Mouse (Mus musculus): ENCODE data around the gene Meis1.

The Meis1 gene

GRCm38 (mm10) chr11:18874278-18875000 lies 144.3 kb downstream of the Meis1 start:
- Histone ChIP-seq H3K9me3 (ENCODE audit: low read length) (no peaks in the 10 kb centered on the region), H3K36me3 (ENCODE audit: insufficient read depth, low read length) (no peaks in the 10 kb centered on the region), H3K4me1 (replicated peaks; ENCODE audit: low read depth, low read length) (peaks cover 46% of the 10 kb centered on the region), H3K4me3 (replicated peaks; ENCODE audit: low read length) (no peak overlapping the region), H3K27me3 (ENCODE audit: insufficient read depth, low read length) (peaks cover 62% of the 10 kb centered on the region)
- TF ChIP-seq CTCF (conservative IDR thresholded peaks at IDR 0.05; ENCODE audit: low read length) = no peak
- TF ChIP-seq NANOG (IDR thresholded peaks at IDR 0.05; ENCODE audit: borderline replicate concordance, low read length) = no peak
- TF ChIP-seq POU5F1 (IDR thresholded peaks at IDR 0.05; ENCODE audit: borderline replicate concordance, low read length) = no peak

DNA sequence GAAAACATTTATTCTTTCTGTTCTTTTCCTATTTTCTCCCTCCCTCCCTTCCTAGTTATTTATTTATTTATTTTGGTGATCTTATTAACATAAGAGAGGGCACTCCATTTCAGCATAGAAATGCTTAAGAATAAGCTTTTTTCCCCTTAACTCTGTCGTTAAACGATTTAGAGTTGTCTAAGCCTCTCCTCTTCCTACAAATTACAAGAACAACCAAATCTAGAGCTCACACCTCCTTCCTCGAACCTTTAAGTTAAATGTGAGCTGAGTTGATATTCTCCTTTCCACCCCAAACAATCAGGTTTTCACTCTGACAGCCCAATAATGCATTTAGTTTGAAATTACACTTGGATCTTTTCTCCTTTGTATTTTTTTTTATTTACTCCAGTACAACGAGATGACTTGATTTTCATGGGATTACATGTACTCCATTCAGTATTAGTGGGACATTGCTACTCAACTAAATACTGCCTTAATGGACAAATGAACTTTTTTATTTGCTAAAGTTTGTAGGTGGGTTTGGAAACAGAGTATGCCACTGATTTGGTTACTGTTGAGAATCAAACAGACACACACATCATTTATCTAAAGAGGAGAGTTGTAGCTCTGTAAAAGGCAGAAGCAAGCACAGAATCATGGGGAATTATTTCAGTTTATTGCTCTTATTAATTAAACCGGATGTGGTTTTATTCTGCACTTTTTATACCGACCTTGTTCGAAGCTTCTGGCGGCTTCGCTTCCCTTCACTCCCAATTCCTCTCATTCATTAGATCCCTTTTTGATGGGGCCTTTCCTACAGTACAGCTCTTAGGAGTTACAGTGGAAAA lies 145.1 kb downstream of the Meis1 start:
- TF ChIP-seq POU5F1 (IDR thresholded peaks at IDR 0.05; ENCODE audit: borderline replicate concordance, low read length) (no peak), CTCF (conservative IDR thresholded peaks at IDR 0.05; ENCODE audit: low read length) (no peak), NANOG (IDR thresholded peaks at IDR 0.05; ENCODE audit: borderline replicate concordance, low read length) (no peak)
- H3K36me3 ChIP-seq (ENCODE audit: insufficient read depth, low read length) = no peaks in the 10 kb centered on the region
- peaks cover 62% of the 10 kb centered on the region for H3K27me3 ChIP-seq (ENCODE audit: insufficient read depth, low read length)
- H3K4me1 ChIP-seq (replicated peaks; ENCODE audit: low read depth, low read length) = peaks cover 45% of the 10 kb centered on the region
- no peaks in the 10 kb centered on the region for H3K9me3 ChIP-seq (ENCODE audit: low read length)
- no peak overlapping the region for H3K4me3 ChIP-seq (replicated peaks; ENCODE audit: low read length)

DNA sequence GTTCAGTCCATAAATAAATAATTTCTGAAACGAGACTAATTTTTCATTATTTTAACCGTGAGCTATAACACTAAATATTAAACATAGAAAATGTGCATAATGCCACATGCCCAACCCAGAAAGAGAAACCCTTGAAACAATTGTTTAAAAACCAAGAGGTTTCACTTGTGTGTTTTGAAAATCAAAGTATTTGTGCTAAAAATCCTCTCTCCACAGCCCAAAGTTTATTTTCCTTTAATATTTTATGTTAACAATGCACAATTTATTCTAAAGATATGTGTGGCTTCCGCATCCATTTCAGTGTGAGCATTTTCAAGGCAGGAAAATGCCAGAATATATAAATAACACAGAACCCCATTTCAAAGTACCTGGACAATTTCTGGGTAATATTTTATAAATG lies 146.0 kb downstream of the Meis1 start:
- H3K27me3 ChIP-seq (ENCODE audit: insufficient read depth, low read length) = peaks cover 65% of the 10 kb centered on the region
- H3K36me3 ChIP-seq (ENCODE audit: insufficient read depth, low read length) = no peaks in the 10 kb centered on the region
- no peak for TF ChIP-seq POU5F1 (IDR thresholded peaks at IDR 0.05; ENCODE audit: borderline replicate concordance, low read length)
- no peak for TF ChIP-seq CTCF (conservative IDR thresholded peaks at IDR 0.05; ENCODE audit: low read length)
- no peak for TF ChIP-seq NANOG (IDR thresholded peaks at IDR 0.05; ENCODE audit: borderline replicate concordance, low read length)
- peaks cover 45% of the 10 kb centered on the region for H3K4me1 ChIP-seq (replicated peaks; ENCODE audit: low read depth, low read length)
- H3K9me3 ChIP-seq (ENCODE audit: low read length) = no peaks in the 10 kb centered on the region
- H3K4me3 ChIP-seq (replicated peaks; ENCODE audit: low read length) = no peak overlapping the region

DNA sequence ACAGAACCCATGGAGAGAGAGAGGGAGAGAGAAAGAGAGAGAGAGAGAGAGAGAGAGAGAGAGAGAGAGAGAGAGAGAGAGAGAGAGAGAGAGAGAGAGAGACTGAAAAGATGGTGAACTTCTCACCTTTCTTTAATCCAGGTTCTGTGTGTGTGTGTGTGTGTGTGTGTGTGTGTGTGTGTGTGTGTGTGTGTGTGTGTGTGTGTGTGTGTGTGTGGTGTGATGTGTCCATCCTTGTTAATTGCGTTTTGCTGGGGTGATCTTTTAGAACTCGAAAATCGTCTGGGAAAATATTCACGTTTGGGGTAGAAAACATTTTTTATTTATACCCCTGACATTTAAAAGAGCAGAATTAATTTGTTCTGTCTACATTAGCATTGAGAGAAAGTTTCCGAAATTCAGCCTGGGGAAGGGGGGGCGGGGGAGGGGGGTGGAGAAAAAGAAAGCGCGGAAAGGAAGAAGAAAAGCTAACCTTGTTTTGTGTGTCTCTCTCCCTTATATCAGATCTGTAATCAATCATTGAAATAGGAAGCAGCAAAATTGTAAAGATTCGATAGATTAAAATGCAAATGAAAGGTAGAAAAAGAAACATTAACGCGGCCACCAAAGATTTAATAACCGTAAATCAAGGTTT lies 146.6 kb downstream of the Meis1 start:
- H3K9me3 ChIP-seq (ENCODE audit: low read length) = no peaks in the 10 kb centered on the region
- H3K36me3 ChIP-seq (ENCODE audit: insufficient read depth, low read length) = no peaks in the 10 kb centered on the region
- peaks cover 67% of the 10 kb centered on the region for H3K27me3 ChIP-seq (ENCODE audit: insufficient read depth, low read length)
- peaks cover 44% of the 10 kb centered on the region for H3K4me1 ChIP-seq (replicated peaks; ENCODE audit: low read depth, low read length)
- no peak overlapping the region for H3K4me3 ChIP-seq (replicated peaks; ENCODE audit: low read length)
- TF ChIP-seq POU5F1 (IDR thresholded peaks at IDR 0.05; ENCODE audit: borderline replicate concordance, low read length) (no peak), NANOG (IDR thresholded peaks at IDR 0.05; ENCODE audit: borderline replicate concordance, low read length) (no peak), CTCF (conservative IDR thresholded peaks at IDR 0.05; ENCODE audit: low read length) (no peak)

DNA sequence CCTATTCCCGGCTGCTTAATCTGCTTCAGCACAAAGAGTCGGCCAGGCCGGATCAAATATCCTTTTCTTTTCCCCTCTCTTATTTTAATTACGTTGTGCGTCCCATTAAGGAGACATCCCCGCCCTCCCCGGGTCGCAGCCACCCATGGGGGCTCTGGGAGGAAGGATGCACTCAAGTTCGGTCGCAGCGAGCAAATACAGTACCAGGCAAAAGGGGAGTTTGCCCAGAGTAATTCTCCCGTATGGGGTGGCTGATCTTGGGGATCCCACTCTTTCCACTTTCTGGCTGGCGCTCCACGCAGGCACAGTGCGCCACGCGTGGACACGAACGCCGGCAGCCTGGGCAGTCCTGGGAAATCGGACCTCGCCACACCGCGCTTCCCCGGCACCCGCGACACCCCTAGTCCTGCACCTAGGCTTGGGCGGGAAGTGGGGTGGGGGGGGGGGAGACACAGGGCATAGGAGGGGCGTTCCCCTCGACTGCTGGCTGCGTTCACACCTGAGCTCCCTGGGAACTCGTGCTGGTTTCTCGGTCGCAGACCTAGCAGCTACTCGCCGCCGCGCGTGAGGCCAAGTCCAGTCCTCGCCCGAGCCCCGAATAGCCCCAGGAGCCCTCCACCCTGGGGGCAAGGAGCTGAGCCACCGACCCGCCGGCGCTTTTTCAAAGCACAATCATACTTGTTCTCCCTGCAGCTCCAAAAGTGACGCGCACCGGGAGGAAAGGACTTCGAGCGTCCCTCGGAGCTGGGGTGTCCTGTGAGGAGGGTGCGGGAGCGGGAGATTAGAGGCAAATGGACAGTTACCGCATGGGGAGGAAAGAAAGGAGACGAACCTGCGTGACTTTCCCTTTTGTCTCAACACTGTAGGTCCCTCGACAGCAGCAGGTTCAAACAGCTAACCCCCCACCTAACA lies 147.4 kb downstream of the Meis1 start:
- H3K27me3 ChIP-seq (ENCODE audit: insufficient read depth, low read length) = peaks cover 59% of the 10 kb centered on the region
- TF ChIP-seq NANOG (IDR thresholded peaks at IDR 0.05; ENCODE audit: borderline replicate concordance, low read length) (no peak), POU5F1 (IDR thresholded peaks at IDR 0.05; ENCODE audit: borderline replicate concordance, low read length) (no peak), CTCF (conservative IDR thresholded peaks at IDR 0.05; ENCODE audit: low read length) (no peak)

GRCm38 (mm10) chr11:18870121-18870931 lies 148.5 kb downstream of the Meis1 start:
- Histone ChIP-seq H3K36me3 (ENCODE audit: insufficient read depth, low read length) (no peaks in the 10 kb centered on the region), H3K4me3 (replicated peaks; ENCODE audit: low read length) (no peak overlapping the region), H3K4me1 (replicated peaks; ENCODE audit: low read depth, low read length) (peaks cover 26% of the 10 kb centered on the region), H3K9me3 (ENCODE audit: low read length) (no peaks in the 10 kb centered on the region), H3K27me3 (ENCODE audit: insufficient read depth, low read length) (peaks cover 48% of the 10 kb centered on the region)
- TF ChIP-seq POU5F1 (IDR thresholded peaks at IDR 0.05; ENCODE audit: borderline replicate concordance, low read length) = no peak
- TF ChIP-seq NANOG (IDR thresholded peaks at IDR 0.05; ENCODE audit: borderline replicate concordance, low read length) = no peak
- no peak for TF ChIP-seq CTCF (conservative IDR thresholded peaks at IDR 0.05; ENCODE audit: low read length)

More for the DNA sequence above, 147.4 kb downstream of the Meis1 start:
- no peaks in the 10 kb centered on the region for H3K36me3 ChIP-seq (ENCODE audit: insufficient read depth, low read length)
- no peaks in the 10 kb centered on the region for H3K9me3 ChIP-seq (ENCODE audit: low read length)
- H3K4me1 ChIP-seq (replicated peaks; ENCODE audit: low read depth, low read length) = peaks cover 36% of the 10 kb centered on the region
- H3K4me3 ChIP-seq (replicated peaks; ENCODE audit: low read length) = peak overlapping the region; percentile 50

GRCm38 (mm10) chr11:18869429-18869969 lies 149.3 kb downstream of the Meis1 start:
- Histone ChIP-seq H3K4me3 (replicated peaks; ENCODE audit: low read length) (no peak overlapping the region), H3K27me3 (ENCODE audit: insufficient read depth, low read length) (peaks cover 40% of the 10 kb centered on the region), H3K4me1 (replicated peaks; ENCODE audit: low read depth, low read length) (peaks cover 19% of the 10 kb centered on the region), H3K36me3 (ENCODE audit: insufficient read depth, low read length) (no peaks in the 10 kb centered on the region), H3K9me3 (ENCODE audit: low read length) (no peaks in the 10 kb centered on the region)
- TF ChIP-seq CTCF (conservative IDR thresholded peaks at IDR 0.05; ENCODE audit: low read length) = no peak
- TF ChIP-seq NANOG (IDR thresholded peaks at IDR 0.05; ENCODE audit: borderline replicate concordance, low read length) = no peak
- TF ChIP-seq POU5F1 (IDR thresholded peaks at IDR 0.05; ENCODE audit: borderline replicate concordance, low read length) = no peak

All from E14TG2a.4 (cell line).